Mouse (Mus musculus): ENCODE measurements around the gene A730061H03Rik. TPM values are rescaled to one million over a fixed set of nuclear protein-coding genes. Genes with fewer than 3 reads are reported as not detected.

Gene A730061H03Rik
- polyA plus RNA-seq, 3 experiments from 2014 or later: 1.4 to 3.2 (median 3.2) TPM

- no peak for ATAC-seq
Measured at GRCm38 (mm10) chr14:55544334-55544733, 15.9 kb downstream of the A730061H03Rik start.

GRCm38 (mm10) chr14:55542268-55542667 lies 17.9 kb downstream of the A730061H03Rik start:
- no peak for ATAC-seq

DNA sequence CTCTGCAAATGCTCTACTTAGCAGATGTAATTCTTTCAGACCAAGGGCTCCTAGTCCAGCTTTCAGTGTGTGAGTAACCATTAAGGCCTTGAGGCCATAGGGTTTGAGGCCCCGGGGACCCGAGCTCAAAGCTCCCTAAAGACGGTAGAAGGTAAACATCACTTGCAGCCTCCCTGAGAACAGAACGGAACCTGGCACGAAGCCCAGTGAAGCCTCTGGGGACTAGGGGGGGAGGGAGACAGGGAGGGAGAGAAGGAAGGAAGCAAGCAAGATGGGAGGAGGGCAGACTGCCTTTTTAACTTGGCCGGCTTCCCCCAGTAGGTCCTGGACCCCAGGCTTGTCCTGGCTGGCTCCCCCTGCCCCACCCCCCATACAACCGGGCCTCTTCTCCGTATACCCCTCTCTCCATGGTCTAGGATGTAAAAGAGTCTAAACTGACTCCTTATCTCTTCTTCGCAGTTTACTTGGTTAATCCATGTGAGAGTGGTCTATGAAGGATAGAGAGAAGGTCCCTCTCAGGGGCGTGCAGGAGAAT lies 19.4 kb downstream of the A730061H03Rik start:
- ATAC-seq: peak; percentile 29

DNA sequence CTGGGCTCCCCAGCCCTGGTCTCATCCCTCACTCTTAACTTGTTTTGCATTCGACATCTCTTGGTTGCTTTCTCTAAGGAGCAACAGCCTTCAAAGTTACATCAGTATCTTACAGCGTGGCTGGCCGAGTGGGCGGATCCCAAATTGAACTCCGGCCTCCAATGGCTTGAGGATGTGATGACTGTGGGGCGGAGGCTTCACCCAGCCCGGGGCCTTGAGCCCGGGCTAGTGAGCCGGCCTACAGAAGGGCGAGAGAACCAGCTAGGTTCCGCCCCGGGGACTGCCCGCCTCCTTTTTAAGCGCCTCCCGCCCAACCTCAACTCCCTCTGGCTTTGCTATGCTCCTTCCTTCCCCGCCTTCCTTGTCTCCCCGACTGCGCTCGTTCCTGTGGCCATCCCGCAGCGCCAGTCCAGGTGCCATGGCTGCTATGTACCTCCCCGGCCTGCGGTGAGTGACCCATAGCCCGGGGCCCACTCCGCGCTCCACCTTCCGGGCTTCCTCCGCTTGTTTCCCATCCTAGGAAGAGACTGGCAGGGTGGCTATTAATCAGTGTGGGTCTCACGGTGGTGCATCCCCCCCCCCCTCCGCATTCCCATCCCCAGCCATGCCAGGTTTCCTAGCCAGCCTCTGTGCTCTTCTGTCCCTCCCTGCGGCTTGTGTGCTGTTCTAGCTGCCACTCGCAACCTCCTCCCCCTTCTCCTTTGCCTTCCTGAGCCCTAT lies 20.0 kb downstream of the A730061H03Rik start, which contains the start of gene Pck2:
Gene Pck2 (plus strand): TSS at position 200 of the 720 bp plus-strand sequence.
- ATAC-seq: peak; percentile 69

DNA sequence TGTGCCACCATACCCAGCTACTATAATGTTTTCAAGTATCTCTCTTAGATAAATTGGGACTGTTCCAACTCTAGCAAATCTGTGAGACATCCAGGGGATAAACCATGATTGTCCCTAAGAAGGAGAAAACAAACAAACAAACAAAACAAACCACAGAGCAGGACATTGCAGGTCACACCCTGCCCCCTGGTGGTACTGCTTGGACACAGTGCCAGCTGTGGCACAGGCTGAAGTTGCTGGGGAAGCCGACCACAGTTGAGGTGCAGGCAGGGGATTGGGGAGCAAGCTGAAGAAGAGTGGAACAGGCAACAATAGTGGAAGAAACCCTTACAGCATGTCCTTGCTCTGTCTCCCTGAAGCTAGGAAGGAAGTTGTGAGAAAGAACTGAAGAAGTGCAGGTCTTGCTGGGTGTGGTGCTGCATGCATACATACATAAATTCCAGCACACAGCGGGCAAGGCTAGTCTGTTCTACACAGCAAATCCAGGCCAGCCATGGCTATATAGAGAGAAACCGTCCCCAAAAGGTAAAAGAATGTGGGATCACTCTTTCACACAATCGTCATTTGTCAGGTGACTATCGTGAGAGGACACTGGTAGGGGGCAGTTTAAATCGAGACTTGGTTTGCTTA lies 24.0 kb downstream of the A730061H03Rik start:
- ATAC-seq: no peak

- no peak for ATAC-seq
Measured at GRCm38 (mm10) chr14:55527940-55528339, 32.3 kb downstream of the A730061H03Rik start.

GRCm38 (mm10) chr14:55526674-55527073 lies 33.5 kb downstream of the A730061H03Rik start:
- ATAC-seq: no peak

- ATAC-seq: no peak
Measured at GRCm38 (mm10) chr14:55524785-55525184, 35.4 kb downstream of the A730061H03Rik start, which contains the start of gene Nrl. Gene Nrl (minus strand): TSS chr14:55524981.

- no peak for ATAC-seq
Measured at GRCm38 (mm10) chr14:55524062-55524461, 36.1 kb downstream of the A730061H03Rik start.

DNA sequence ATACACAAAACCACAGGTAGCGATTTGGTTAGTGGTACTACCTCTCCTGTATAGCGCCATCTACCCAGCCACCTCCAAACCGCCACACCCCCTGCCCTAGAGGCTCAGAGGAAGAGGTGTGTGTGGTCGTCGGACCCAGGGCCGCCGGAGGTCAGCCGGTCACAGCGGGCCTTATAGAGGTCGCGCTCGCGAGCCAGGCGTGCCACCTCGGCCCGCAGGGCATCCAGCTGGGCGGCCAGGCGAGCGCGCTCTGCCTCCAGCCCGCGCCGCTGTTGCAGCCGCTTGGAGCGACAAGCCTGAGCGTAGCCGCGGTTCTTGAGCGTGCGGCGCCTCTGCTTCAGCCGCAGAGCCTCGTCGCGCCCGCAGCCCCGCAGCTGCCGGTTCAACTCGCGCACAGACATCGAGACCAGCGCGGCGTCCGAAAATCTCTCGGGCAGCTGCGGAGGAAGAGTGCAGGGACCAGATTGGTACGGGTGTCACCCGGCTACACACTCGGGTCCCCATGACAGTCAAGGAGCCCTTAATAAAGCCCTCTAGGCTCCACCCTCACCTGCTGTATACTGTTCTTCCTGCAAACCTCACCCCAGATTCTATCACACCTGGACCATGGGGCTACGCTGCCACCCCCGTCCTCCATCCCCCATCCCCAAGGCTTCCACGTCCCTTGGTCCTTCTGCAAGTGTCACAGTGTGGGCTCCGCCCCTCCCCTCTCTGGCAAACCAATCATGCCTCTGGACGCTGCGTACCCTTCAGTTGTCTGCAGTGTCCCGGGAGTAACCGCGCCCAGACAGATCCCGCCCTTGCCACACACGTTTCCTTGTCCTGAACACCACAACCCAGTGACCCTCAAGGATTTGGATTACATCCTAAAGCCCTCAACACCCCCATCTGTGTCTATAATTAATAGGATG lies 39.5 kb downstream of the A730061H03Rik start:
- no peak for ATAC-seq

DNA sequence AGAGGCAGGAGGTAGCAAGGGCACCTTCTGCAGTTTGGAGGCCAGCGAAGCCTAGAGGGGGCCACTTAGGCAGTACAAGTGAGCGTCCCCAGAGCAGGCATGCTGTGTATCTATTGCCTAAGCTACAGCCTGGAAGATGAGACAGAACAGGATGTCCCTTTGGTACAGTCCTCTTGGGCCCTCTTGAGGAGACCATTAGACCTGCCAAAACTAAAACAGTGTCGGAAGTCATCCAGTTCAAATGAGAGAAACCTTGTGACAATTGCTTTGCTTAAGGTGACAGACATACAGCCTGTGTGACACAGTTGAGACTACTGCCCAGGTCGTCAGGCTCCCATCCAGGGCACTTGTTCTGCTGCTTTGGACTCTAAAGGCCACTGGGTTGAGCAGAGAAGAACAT lies 40.6 kb downstream of the A730061H03Rik start:
- ATAC-seq: no peak

- ATAC-seq: no peak
Measured at GRCm38 (mm10) chr14:55518897-55519296, 41.3 kb downstream of the A730061H03Rik start.

- ATAC-seq: no peak
Measured at GRCm38 (mm10) chr14:55515846-55516245, 44.4 kb downstream of the A730061H03Rik start.

GRCm38 (mm10) chr14:55513927-55514326 lies 46.3 kb downstream of the A730061H03Rik start:
- ATAC-seq: no peak

DNA sequence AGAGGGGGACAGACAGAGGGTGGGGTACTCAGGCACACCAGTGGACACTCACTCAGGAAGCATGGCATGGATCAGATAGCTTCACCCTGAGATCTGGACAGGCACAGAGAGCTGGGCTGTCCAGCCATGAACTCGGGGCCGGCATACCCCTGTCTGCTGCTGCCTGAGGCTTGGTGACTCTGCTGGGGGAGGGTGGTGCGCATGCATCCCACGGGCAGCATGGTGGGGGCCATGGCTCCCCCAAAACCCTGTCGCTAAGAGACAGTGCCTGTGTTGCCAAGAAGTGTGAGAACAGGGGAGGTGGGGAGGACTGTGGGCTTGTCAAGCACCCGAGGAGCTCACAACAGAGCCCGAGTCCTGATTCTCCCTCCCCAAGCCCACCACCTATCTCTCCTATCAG lies 49.2 kb downstream of the A730061H03Rik start:
- no peak for ATAC-seq

DNA sequence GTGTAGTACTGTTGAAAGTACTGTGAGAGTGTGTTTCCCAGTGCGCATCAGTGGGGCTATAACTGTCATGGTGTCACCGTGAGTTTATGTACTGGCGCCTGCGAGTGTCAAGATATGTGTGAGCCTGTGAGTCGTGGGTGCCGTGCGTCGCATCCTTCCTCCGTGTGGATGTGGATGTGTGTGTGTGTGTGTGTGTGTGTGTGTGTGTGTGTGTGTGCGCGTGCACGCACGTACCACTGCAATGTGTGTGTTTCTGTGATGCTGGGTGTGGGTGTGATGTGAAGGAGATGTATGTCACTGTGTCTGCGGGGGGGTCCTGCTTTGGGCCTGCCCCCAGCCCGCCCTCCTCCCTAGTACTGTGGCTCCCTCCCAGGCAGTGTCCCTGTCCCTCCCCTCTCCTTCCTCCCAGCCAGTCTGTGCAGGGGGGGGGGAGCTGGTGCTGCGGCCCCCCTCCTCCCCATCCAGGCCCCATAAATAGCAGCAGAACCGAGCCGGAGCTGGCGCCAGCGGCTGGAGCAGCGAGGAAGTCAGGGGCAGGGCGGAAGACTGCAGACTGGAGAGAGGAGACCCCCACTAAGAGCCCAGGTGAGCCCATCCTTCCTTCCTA lies 50.0 kb downstream of the A730061H03Rik start, which contains the start of gene Cpne6:
Gene Cpne6 (plus strand): TSS at position 321 of the 607 bp plus-strand sequence.
- no peak for ATAC-seq

Other genes starting within 250 kb of the A730061H03Rik start
- gene Dhrs4, start 81.6 kb downstream of the A730061H03Rik start, polyA plus RNA-seq (2017; shearing (Covaris generic)): 10 to 100 TPM; 37.3 to 38.7 (median 37.4) TPM
- gene Carmil3, start 69.8 kb downstream of the A730061H03Rik start, polyA plus RNA-seq (2017; shearing (Covaris generic)): not detected
- gene Cpne6, start 50.0 kb downstream of the A730061H03Rik start, polyA plus RNA-seq (2017; shearing (Covaris generic)): not detected
- under 1 TPM in 1 of 3 experiments, not detected in 2; 0.08 TPM for gene Nrl, start 35.4 kb downstream of the A730061H03Rik start, polyA plus RNA-seq (2017; shearing (Covaris generic))
- 10 to 100 TPM; 31.9 to 37.5 (median 35.9) TPM for gene Pck2, start 20.1 kb downstream of the A730061H03Rik start, polyA plus RNA-seq (2017; shearing (Covaris generic))
- 100 to 1,000 TPM in 1 of 3 experiments, 10 to 100 TPM in 2; 73.9 to 107 (median 81.0) TPM for gene Dcaf11, start 400 bp downstream of the A730061H03Rik start, polyA plus RNA-seq (2017; shearing (Covaris generic))
- not detected for gene Fitm1, start 15.2 kb upstream of the A730061H03Rik start, polyA plus RNA-seq (2017; shearing (Covaris generic))
- gene Psme1, start 17.7 kb upstream of the A730061H03Rik start, polyA plus RNA-seq (2017; shearing (Covaris generic)): 100 to 1,000 TPM; 667 to 812 (median 693) TPM
- gene Emc9, start 24.9 kb upstream of the A730061H03Rik start, polyA plus RNA-seq (2017; shearing (Covaris generic)): 10 to 100 TPM; 19.1 to 25.6 (median 23.3) TPM
- gene Psme2, start 30.7 kb upstream of the A730061H03Rik start, polyA plus RNA-seq (2017; shearing (Covaris generic)): 1,000 to 10,000 TPM in 1 of 3 experiments, 100 to 1,000 TPM in 2; 828 to 1,360 (median 869) TPM
- gene Rnf31, start 31.3 kb upstream of the A730061H03Rik start, polyA plus RNA-seq (2017; shearing (Covaris generic)): 10 to 100 TPM; 26.7 to 37.2 (median 35.3) TPM
- gene Irf9, start 43.2 kb upstream of the A730061H03Rik start, polyA plus RNA-seq (2017; shearing (Covaris generic)): 100 to 1,000 TPM; 120 to 174 (median 141) TPM
- 1 to 10 TPM in 2 of 3 experiments, not detected in 1; 2.7 to 4.0 TPM for gene Rec8, start 57.6 kb upstream of the A730061H03Rik start, polyA plus RNA-seq (2017; shearing (Covaris generic))
- gene Ipo4, start 75.6 kb upstream of the A730061H03Rik start, polyA plus RNA-seq (2017; shearing (Covaris generic)): 10 to 100 TPM; 21.1 to 39.8 (median 36.3) TPM
- gene Gm49378, start 77.5 kb upstream of the A730061H03Rik start, polyA plus RNA-seq (2017; shearing (Covaris generic)): 1 to 10 TPM in 2 of 3 experiments, under 1 TPM in 1; 0.44 to 2.8 (median 2.5) TPM
- gene Tm9sf1, start 83.4 kb upstream of the A730061H03Rik start, polyA plus RNA-seq (2017; shearing (Covaris generic)): 10 to 100 TPM; 36.3 to 45.0 (median 39.3) TPM
- 1 to 10 TPM in 2 of 3 experiments, under 1 TPM in 1; 0.68 to 2.2 (median 1.2) TPM for gene Tssk4, start 89.8 kb upstream of the A730061H03Rik start, polyA plus RNA-seq (2017; shearing (Covaris generic))
- gene Mdp1, start 100.1 kb upstream of the A730061H03Rik start, polyA plus RNA-seq (2017; shearing (Covaris generic)): 100 to 1,000 TPM in 1 of 3 experiments, 10 to 100 TPM in 2; 89.2 to 101 (median 95.6) TPM
- 10 to 100 TPM; 25.8 to 33.9 (median 29.9) TPM for gene Gmpr2, start 111.5 kb upstream of the A730061H03Rik start, polyA plus RNA-seq (2017; shearing (Covaris generic))
- gene Nedd8, start 111.7 kb upstream of the A730061H03Rik start, polyA plus RNA-seq (2017; shearing (Covaris generic)): 100 to 1,000 TPM; 335 to 412 (median 375) TPM
- gene Tinf2, start 121.4 kb upstream of the A730061H03Rik start, polyA plus RNA-seq (2017; shearing (Covaris generic)): 10 to 100 TPM; 26.4 to 30.7 (median 30.2) TPM
- not detected for gene Tgm1, start 153.5 kb upstream of the A730061H03Rik start, polyA plus RNA-seq (2017; shearing (Covaris generic))
- gene Rabggta, start 161.9 kb upstream of the A730061H03Rik start, polyA plus RNA-seq (2017; shearing (Covaris generic)): 10 to 100 TPM; 40.8 to 75.9 (median 62.1) TPM
- 10 to 100 TPM; 32.4 to 57.8 (median 46.5) TPM for gene Dhrs1, start 185.3 kb upstream of the A730061H03Rik start, polyA plus RNA-seq (2017; shearing (Covaris generic))
- 1 to 10 TPM; 4.1 to 8.4 (median 5.4) TPM for gene Nop9, start 185.3 kb upstream of the A730061H03Rik start, polyA plus RNA-seq (2017; shearing (Covaris generic))
- not detected for gene Cideb, start 198.1 kb upstream of the A730061H03Rik start, polyA plus RNA-seq (2017; shearing (Covaris generic))
- gene Ltb4r2, start 201.0 kb upstream of the A730061H03Rik start, polyA plus RNA-seq (2017; shearing (Covaris generic)): not detected
- gene Ltb4r1, start 205.6 kb upstream of the A730061H03Rik start, polyA plus RNA-seq (2017; shearing (Covaris generic)): 10 to 100 TPM in 1 of 3 experiments, 1 to 10 TPM in 1, under 1 TPM in 1; 0.57 to 16.6 (median 3.8) TPM
- gene Adcy4, start 223.7 kb upstream of the A730061H03Rik start, polyA plus RNA-seq (2017; shearing (Covaris generic)): under 1 TPM in 1 of 3 experiments, not detected in 2; 0.29 TPM
- 10 to 100 TPM; 71.9 to 99.8 (median 84.8) TPM for gene Ripk3, start 228.5 kb upstream of the A730061H03Rik start, polyA plus RNA-seq (2017; shearing (Covaris generic))

All from inflammation-experienced regulatory T-cells, adult 6 months (primary cell).